Mouse (Mus musculus): Measurements from ENCODE around the gene Sh2d6. TPM values are rescaled to one million over a fixed set of nuclear protein-coding genes. Genes with fewer than 3 reads are reported as not detected.
A peak's percentile ranks its signal among the peaks of the same experiment; 100 is the strongest.

The Sh2d6 gene
- polyA plus RNA-seq, 1 experiment from 2014 or later, result not detected

GRCm38 (mm10) chr6:72550503-72551100 lies 29.1 kb upstream of the Sh2d6 start:
- Histone ChIP-seq H3K4me1 (replicated peaks) (peaks cover 40% of the 10 kb centered on the region), H3K4me2 (peak overlapping the region; percentile 6; the same call in 1 of the 2 replicates), H3K27ac (replicated peaks) (no peak overlapping the region), H3K36me3 (replicated peaks) (no peaks in the 10 kb centered on the region), H3K9ac (no peak overlapping the region), H3K27me3 (no peaks in the 10 kb centered on the region), H3K9me3 (replicated peaks) (no peaks in the 10 kb centered on the region), H3K4me3 (replicated peaks) (no peak overlapping the region)
- ATAC-seq (ENCODE audit: insufficient read depth), result no peak
- 38% methylated on average over 10 of the region's 10 CpGs for WGBS (ENCODE audit: insufficient replicate concordance)

GRCm38 (mm10) chr6:72550025-72550424 lies 28.5 kb upstream of the Sh2d6 start:
- H3K9me3 ChIP-seq (replicated peaks), result no peaks in the 10 kb centered on the region
- WGBS (ENCODE audit: insufficient replicate concordance), result 41% methylated on average over 6 of the region's 6 CpGs
- H3K9ac ChIP-seq, result no peak overlapping the region
- H3K27me3 ChIP-seq, result no peaks in the 10 kb centered on the region
- peaks cover 43% of the 10 kb centered on the region for H3K4me1 ChIP-seq (replicated peaks)
- peak overlapping the region; percentile 40; the same call in 1 of the 2 replicates for H3K4me2 ChIP-seq
- H3K36me3 ChIP-seq (replicated peaks), result no peaks in the 10 kb centered on the region
- ATAC-seq (ENCODE audit: insufficient read depth), result no peak
- H3K27ac ChIP-seq (replicated peaks), result 0 out of 2 replicates have a peak overlapping the region, but pooled peaks have one; percentile 0
- H3K4me3 ChIP-seq (replicated peaks), result peak overlapping the region; percentile 2; the same call in 1 of the 2 replicates

DNA sequence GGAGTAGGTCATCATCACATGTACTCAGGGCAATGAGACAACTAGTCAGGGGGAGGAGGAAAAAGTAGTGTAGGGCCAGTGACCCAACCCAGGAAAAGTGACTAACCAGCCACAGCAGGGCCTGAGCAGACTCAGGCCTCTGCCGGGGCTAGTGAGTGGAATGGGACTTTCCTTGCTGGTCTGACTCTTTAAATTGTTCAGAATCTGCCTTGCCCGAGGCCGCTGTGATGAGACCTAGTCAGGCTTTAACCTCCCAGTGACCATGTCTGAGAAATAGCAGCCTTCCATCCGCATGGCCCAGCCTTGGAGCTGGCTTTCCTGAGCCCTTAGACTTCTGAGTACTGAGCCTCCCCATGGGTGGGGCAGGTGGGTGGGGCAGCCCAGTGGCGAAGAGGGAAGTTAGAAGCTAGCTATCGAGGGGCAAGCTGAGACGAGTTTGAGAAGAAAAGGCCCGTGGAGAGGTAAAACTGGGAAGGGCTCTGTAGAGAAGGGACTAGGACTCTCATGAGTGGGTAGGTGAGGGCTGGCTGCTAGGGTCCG lies 27.6 kb upstream of the Sh2d6 start:
- WGBS (ENCODE audit: insufficient replicate concordance), result 23% methylated on average over 9 of the region's 9 CpGs
- H3K9me3 ChIP-seq (replicated peaks), result no peaks in the 10 kb centered on the region
- peaks cover 51% of the 10 kb centered on the region for H3K4me1 ChIP-seq (replicated peaks)
- no peak overlapping the region for H3K9ac ChIP-seq
- peak overlapping the region; percentile 2; the same call in 1 of the 2 replicates for H3K4me3 ChIP-seq (replicated peaks)
- 0 out of 2 replicates have a peak overlapping the region, but pooled peaks have one; percentile 15 for H3K27ac ChIP-seq (replicated peaks)
- no peaks in the 10 kb centered on the region for H3K36me3 ChIP-seq (replicated peaks)
- H3K27me3 ChIP-seq, result no peaks in the 10 kb centered on the region
- ATAC-seq (ENCODE audit: insufficient read depth), result no peak
- peak overlapping the region; percentile 40 for H3K4me2 ChIP-seq

DNA sequence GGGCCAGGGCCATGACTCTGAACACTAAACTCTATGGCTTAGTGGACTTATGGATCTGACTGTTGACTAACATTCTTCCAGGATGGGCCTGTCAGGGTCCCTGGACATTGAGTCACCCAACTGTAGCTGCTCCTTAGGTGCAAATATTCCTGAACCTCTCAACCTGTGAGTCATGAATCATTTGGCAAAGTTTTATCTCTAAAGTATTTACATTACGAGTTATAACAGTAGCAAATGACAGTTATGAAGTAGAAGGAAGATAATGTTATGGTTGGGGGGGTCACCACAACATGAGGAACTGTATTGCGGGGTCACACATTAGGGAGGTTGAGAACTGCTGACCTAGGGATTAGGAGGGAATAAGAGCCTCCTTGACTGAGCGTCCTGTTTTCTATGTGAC lies 26.4 kb upstream of the Sh2d6 start:
- no peak for ATAC-seq (ENCODE audit: insufficient read depth)
- Histone ChIP-seq H3K9me3 (replicated peaks) (no peaks in the 10 kb centered on the region), H3K27ac (replicated peaks) (no peak overlapping the region), H3K4me1 (replicated peaks) (peaks cover 59% of the 10 kb centered on the region), H3K4me2 (no peak overlapping the region), H3K27me3 (no peaks in the 10 kb centered on the region), H3K9ac (no peak overlapping the region), H3K4me3 (replicated peaks) (no peak overlapping the region), H3K36me3 (replicated peaks) (no peaks in the 10 kb centered on the region)
- 65% methylated on average over 3 of the region's 3 CpGs for WGBS (ENCODE audit: insufficient replicate concordance)

GRCm38 (mm10) chr6:72547121-72547520 lies 25.6 kb upstream of the Sh2d6 start:
- Histone ChIP-seq H3K4me2 (no peak overlapping the region), H3K9me3 (replicated peaks) (no peaks in the 10 kb centered on the region), H3K27ac (replicated peaks) (no peak overlapping the region), H3K36me3 (replicated peaks) (no peaks in the 10 kb centered on the region), H3K4me1 (replicated peaks) (peaks cover 52% of the 10 kb centered on the region), H3K4me3 (replicated peaks) (no peak overlapping the region), H3K9ac (no peak overlapping the region), H3K27me3 (no peaks in the 10 kb centered on the region)
- WGBS (ENCODE audit: insufficient replicate concordance), result 79% methylated on average over 2 of the region's 2 CpGs
- no peak for ATAC-seq (ENCODE audit: insufficient read depth)

- no peak overlapping the region for H3K9ac ChIP-seq
- H3K4me2 ChIP-seq, result no peak overlapping the region
- no peaks in the 10 kb centered on the region for H3K27me3 ChIP-seq
- no peaks in the 10 kb centered on the region for H3K9me3 ChIP-seq (replicated peaks)
- no peak overlapping the region for H3K4me3 ChIP-seq (replicated peaks)
- peaks cover 44% of the 10 kb centered on the region for H3K4me1 ChIP-seq (replicated peaks)
- 61% methylated on average over 7 of the region's 7 CpGs for WGBS (ENCODE audit: insufficient replicate concordance)
- no peak for ATAC-seq (ENCODE audit: insufficient read depth)
- H3K27ac ChIP-seq (replicated peaks), result no peak overlapping the region
- H3K36me3 ChIP-seq (replicated peaks), result no peaks in the 10 kb centered on the region
These were observed 23.9 kb upstream of the Sh2d6 start for GRCm38 (mm10) chr6:72545377-72545776.

DNA sequence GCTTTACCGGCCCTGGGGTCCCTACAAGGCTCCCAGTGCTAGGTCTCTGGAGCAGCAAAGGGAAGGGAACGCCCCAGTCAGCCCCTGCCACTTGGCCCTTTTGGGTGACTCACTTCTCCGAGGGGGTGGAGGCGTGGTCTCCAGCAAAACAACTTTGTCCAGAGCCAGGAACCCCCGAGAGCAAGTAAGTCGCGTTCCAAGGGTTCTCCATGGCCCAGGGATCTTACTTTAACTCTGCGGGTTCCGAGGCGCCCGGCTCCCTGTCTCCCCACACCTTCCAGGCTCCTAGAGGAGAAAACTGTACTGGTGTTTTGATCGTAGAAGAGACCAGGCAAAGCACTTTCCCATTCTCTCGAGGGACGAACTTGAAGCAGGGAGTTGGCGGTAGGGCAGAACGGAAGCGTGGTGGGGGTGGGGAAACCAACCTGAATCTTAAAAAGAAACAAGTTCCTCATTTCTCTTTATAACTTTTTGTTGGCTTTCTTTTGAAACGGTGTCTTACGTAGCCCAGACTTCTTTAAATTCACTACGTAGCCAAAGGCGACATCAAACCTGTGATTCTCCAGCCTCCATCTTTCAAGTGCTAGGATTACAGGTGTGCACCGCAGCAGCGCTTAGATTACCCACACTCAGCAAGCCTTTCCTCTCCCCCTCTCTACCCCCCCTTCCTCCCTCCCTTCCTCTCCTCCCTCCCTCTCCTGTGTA lies 22.9 kb upstream of the Sh2d6 start, which contains the start of gene Capg:
Gene Capg, plus strand, starts transcription at position 109 of the 705 bp plus-strand sequence.
- Histone ChIP-seq H3K9ac (peak within 1 kb of the TSS; percentile 47), H3K27me3 (no peaks in the 10 kb centered on the region), H3K36me3 (replicated peaks) (no peaks in the 10 kb centered on the region), H3K4me1 (replicated peaks) (peaks cover 35% of the 10 kb centered on the region), H3K4me2 (peak within 1 kb of the TSS; percentile 71), H3K27ac (replicated peaks) (peak within 1 kb of the TSS; percentile 70), H3K4me3 (replicated peaks) (peak within 1 kb of the TSS; percentile 51), H3K9me3 (replicated peaks) (no peaks in the 10 kb centered on the region)
- ATAC-seq (ENCODE audit: insufficient read depth), result 0 out of 2 replicates have a peak, but pooled peaks have one; percentile 41
- 3% methylated on average over 23 of the region's 23 CpGs for WGBS (ENCODE audit: insufficient replicate concordance)

DNA sequence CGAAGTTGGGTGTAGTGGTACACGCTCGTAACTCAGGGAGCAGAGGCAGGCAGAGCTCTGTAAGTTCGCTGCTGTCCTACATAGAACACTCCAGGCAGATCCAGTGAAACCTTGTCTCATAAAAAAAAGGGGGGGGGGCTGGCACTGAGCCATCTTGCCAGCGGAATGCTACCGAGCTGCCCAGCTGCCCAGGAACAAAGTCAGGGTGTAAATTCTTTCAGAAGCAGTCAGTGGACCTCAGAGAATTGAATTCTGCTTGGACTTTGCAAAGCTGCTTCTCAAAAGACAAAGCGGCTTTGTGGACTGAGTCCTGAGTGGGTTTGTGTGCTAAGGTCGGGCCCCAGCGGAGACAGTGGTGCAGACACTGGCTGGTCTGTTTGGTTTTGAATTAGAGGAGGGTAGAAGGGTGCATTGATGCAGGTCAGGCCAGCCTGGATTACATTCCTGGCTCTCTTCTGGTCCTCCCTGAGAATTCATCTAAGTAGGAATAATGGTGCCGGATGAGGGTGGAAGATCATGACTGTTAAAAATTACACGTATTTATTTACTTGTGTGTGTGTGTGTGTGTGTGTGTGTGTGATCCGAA lies 21.9 kb upstream of the Sh2d6 start:
- no peak for ATAC-seq (ENCODE audit: insufficient read depth)
- Histone ChIP-seq H3K9me3 (replicated peaks) (no peaks in the 10 kb centered on the region), H3K9ac (no peak overlapping the region), H3K4me3 (replicated peaks) (no peak overlapping the region), H3K4me2 (0 out of 2 replicates have a peak overlapping the region, but pooled peaks have one; percentile 71), H3K27me3 (no peaks in the 10 kb centered on the region), H3K4me1 (replicated peaks) (peaks cover 34% of the 10 kb centered on the region), H3K27ac (replicated peaks) (no peak overlapping the region), H3K36me3 (replicated peaks) (no peaks in the 10 kb centered on the region)
- 78% methylated on average over 12 of the region's 12 CpGs for WGBS (ENCODE audit: insufficient replicate concordance)

DNA sequence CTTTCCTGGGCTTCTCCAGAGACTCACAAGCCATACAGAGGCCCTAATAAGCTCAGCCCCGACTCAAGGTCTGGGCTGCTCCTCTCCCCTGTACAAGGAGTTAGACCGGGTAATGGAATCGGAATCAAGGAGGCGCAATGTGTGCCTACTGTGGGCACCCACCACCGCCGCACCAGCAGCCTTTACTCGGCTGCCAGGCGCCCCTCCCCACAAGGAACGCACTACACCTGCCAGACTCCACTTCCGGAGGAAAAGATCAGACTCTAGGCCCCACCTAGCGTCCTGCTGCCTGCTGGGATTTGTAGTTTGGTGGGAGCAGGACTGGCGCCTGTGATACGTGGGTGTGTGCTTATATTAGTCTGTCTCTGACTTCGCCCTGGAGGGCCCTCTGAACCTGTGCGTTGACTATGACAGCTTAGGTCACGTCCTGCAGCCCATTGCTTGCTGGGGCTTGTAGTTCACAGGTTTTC lies 17.1 kb upstream of the Sh2d6 start:
- Histone ChIP-seq H3K4me2 (peak overlapping the region; percentile 78), H3K4me1 (replicated peaks) (peaks cover 35% of the 10 kb centered on the region), H3K27me3 (no peaks in the 10 kb centered on the region), H3K27ac (replicated peaks) (peak overlapping the region; percentile 65; the same call in 1 of the 2 replicates), H3K9me3 (replicated peaks) (no peaks in the 10 kb centered on the region), H3K36me3 (replicated peaks) (no peaks in the 10 kb centered on the region), H3K4me3 (replicated peaks) (peak overlapping the region; percentile 65), H3K9ac (peak overlapping the region; percentile 64)
- 4% methylated on average over 16 of the region's 16 CpGs for WGBS (ENCODE audit: insufficient replicate concordance)
- peak; percentile 98 for ATAC-seq (ENCODE audit: insufficient read depth)

GRCm38 (mm10) chr6:72537998-72538500 lies 16.5 kb upstream of the Sh2d6 start:
- no peaks in the 10 kb centered on the region for H3K27me3 ChIP-seq
- H3K4me3 ChIP-seq (replicated peaks), result peak overlapping the region; percentile 65
- H3K9ac ChIP-seq, result peak overlapping the region; percentile 64
- H3K27ac ChIP-seq (replicated peaks), result peak overlapping the region; percentile 65; the same call in 1 of the 2 replicates
- peak overlapping the region; percentile 78 for H3K4me2 ChIP-seq
- ATAC-seq (ENCODE audit: insufficient read depth), result no peak
- H3K9me3 ChIP-seq (replicated peaks), result no peaks in the 10 kb centered on the region
- WGBS (ENCODE audit: insufficient replicate concordance), result 51% methylated on average over 10 of the region's 10 CpGs
- H3K36me3 ChIP-seq (replicated peaks), result no peaks in the 10 kb centered on the region
- peaks cover 30% of the 10 kb centered on the region for H3K4me1 ChIP-seq (replicated peaks)
